Mouse (Mus musculus) layer of hippocampus, postnatal 25 days (tissue): ENCODE measurements at regions not wholly inside any gene's neighbourhood (a gene's known extent, or its start where the extent isn't known, plus 50 kb on each side); places are given as distances from the start of the nearest gene placed in this dataset.

ENCODE experiments used
- DNase-seq, 2 experiments: peaks; one replicate each; pipeline ENCODE4 v3.0.0; 2022; ENCODE audit warnings: mixed read lengths in 2 of 2, low spot score in 1 of 2; ENCODE audit errors: extremely low spot score in 1 of 2

DNA sequence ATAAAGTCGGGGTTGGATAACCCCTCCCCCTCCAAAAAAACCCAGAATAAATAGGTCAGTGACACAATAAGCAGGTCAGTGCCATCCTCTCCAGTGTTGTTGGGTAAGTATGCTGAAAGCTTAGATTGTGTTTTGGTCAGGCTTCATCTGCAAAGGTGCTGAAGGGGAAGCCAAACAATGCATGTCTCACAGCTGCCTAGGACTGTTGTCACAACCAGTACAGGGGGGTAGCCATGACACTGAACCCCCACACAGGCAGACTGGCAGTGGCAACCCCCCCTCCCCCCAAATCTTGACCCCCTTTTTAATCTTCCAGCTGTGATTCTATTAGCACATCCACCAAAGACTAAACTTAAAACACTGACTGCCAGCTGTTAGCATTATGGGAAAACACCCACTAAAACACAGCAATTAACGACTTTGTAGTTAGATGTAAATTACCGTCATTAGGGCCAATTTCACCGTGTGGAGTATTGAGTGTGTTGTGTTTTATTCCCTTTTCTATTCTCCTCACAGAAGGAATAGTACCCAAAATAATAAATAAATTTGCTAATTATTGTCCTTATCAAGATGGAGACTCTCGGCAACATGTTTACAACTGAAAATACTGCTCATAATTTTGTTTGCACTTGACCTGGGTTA lies 105.5 kb upstream of the Ufm1 start:
- DNase-seq, result no peak

DNA sequence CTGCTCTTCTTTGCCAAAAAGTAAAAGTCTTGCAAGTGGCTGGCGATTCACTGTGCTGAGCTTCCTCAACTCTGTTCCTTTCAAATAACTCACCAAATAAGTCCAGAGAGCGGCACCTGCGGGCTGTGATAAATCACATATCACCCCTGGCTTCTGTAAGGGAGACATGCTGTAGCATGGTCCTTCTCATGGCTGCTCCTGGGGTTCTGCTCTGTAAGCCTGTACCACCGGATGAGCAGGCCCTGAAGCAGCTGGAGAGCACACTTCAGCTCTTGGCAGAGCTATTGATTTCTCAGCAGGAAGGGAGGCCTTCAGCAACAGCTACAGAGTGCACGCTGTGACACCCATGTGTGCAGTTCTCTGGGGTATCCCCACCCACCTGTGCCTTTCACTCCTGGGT lies 101.5 kb upstream of the Ufm1 start:
- no peak for DNase-seq

DNA sequence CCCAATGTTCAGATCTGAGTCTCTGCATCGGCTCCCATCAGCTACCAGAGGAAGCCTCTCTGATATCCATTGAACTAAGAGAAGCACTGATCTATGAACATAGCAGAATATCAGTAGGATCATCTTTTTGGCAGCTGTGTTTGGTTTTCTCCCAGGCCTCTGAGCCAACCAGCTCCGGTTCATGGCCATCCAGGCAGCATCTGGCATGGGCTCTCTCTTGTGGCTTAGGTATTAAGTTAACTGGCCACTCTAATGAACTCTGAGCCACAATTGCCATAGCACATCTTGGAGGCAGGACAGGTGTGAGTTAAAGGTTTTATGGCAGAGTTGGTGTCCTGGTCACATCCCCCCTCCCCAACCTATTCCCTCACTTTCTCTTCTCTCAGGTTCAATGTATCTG lies 90.2 kb upstream of the Ufm1 start:
- no peak for DNase-seq

DNA sequence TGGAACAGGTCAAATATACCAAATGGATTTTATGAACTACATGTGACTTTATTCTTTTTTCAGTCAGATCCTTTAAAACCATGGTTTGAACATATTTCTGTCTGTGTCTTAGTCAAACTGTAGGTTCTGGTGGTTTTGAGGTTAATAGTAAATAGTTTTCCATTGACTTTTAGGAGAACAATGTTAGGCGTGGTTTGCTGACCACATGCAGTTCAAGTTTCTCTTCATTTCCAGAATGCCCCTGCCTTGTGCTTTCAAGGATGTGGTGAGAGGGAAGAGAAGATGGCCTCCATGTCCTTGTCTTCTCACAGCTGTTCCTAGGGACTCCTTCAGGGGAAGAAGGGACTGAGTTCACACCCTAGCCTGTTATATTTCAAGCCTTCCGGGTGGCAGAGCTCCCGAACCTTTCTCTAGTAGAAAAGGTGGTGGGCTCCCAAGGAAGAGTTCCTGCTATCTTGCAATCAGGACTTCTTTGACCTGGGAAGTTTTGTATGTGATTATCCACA lies 76.1 kb upstream of the Ufm1 start:
- no peak for DNase-seq

DNA sequence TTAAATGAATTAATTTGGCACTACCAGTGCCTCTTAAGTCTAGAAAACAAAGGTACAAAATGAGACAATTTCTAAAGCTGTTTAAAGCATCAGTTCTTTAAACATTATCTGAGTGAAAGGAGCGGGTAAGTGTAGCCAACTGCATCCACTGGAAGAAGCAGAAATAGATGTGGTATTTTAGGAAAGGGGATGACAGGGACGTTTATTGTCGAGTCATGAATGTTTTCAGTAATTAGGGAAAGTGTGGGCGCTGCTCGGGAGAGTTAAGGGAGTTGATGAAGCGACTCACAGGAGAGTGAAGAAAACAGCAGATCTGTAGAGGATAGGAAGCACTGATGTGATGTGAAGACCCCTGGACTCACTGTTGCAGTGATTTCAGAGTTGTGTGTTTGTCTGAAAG lies 68.1 kb upstream of the Ufm1 start:
- DNase-seq, result no peak

DNA sequence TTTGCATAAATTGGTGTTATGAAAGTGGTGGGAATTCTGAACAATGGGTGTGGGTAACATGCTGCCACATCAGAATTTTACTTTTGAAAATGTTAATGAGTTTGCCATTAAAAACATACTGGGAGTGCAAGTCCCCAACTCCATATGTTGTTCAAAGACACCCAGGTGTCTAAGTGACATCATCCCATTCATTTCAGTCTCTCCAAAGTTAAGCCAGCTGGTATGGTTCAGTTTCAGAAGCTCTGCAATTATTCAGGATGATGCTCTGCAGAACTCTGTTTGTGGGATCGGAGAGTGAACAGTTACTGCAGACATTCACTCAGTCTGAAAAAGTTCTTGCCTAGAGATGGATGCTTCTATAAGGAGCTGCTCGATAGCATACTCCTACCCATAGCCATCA lies 56.3 kb upstream of the Ufm1 start:
- no peak for DNase-seq

DNA sequence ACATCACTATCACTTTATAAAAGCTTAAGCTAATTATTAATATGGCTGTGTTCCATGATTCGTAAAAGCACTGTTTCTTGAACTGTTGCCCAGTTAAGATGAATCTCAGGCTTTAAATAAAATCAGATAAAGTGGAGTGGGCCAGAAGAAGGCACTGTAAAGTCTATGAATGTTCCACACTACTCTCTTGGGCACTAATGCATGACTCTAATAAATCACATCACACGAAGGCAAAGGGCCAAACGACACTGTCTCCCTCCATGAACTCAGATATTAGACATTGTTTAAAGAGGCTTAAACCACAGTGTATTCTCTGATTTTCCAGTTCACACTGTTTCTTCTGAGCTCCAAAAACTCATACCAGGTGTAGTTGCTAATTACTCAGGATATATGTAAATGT lies 55.9 kb upstream of the Ufm1 start:
- DNase-seq, result no peak

DNA sequence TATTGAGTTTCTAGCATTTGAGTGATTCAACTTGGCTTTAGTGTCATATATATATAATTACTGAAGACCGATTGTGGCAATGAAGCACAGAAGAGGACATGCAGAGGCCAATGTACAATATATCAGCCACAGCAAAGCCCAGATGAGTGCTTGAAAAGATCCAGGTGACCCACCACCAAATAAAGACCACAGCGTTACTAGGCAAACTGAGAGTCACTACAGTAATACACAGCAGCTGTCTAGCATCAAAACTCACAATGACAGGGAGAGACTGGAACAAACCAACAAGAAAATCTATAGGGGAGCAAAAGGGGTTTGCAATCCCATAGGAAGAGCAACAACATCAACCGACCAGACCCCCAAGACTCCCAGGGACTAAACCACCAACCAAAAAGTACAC lies 54.3 kb upstream of the Ufm1 start:
- DNase-seq, result no peak

DNA sequence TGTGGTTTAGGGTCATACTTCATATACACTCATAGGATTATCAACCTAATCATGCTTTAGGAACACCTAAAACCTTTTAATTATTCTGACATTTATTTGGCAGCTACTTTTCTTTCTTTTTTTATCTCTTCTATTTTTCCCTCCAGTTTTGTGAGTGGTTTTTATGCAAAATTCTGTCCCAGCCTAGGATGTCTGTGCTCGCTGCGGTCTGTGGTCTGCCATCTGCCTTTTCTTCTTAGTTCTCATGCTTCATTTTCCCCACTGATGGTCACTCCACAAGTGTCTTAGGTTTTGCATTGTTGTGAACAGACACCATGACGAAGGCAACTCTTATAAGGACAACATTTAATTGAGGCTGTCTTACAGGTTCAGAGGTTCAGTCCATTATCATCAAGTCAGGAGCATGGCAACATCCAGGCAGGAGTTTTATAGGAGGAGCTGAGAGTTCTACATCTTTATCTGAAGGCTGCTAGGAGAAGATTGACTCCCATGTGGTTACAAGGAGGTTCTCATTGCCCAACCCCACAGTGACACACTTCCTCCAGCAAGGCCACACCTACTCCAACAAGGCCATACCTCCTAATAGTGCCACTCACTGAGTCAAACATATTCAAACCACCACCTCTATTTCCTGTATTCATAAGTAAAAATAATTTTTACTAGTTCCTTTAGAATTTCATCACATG lies 50.5 kb upstream of the Ufm1 start:
- no peak for DNase-seq
